Mouse (Mus musculus) brain, embryonic 14.5 days (tissue): ENCODE data around the gene Mlh3.

ENCODE experiments used
- CTCF ChIP-seq: fragments of 200-500 bp; IDR thresholded peaks from 2 replicates; pipeline ENCODE4 v1.5.1; 2012; ENCODE audit warnings: inconsistent platforms, mild to moderate bottlenecking, moderate library complexity, borderline replicate concordance; ENCODE audit not compliant: insufficient read depth, insufficient read length; ENCODE audit errors: extremely low read depth
- POLR2A ChIP-seq: fragments of 200-500 bp; IDR thresholded peaks from 2 replicates; pipeline ENCODE4 v1.6.1; 2012; ENCODE audit warnings: mild to moderate bottlenecking, inconsistent platforms, borderline replicate concordance; ENCODE audit not compliant: poor library complexity, insufficient read depth, insufficient read length, severe bottlenecking; ENCODE audit errors: extremely low read depth

GRCm38 (mm10) chr12:85295506-85295905 lies 25.1 kb upstream of the Mlh3 start:
- TF ChIP-seq CTCF = no peak
- no peak for TF ChIP-seq POLR2A
